Mouse (Mus musculus): ENCODE data around the gene Tpm4.

- TF ChIP-seq CTCF (IDR thresholded peaks at IDR 0.05; ENCODE audit: control insufficient read depth, insufficient read depth, insufficient replicate concordance, low read depth, low read length) (no peak), POLR2A (IDR thresholded peaks at IDR 0.05; ENCODE audit: control insufficient read depth, low read depth, low read length) (no peak)
Measured at GRCm38 (mm10) chr8:72158096-72158495, 23.3 kb downstream of the Tpm4 start.
